Mouse (Mus musculus): ENCODE measurements at regions not wholly inside any gene's neighbourhood (a gene's known extent, or its start where the extent isn't known, plus 50 kb on each side); places are given as distances from the start of the nearest gene placed in this dataset.
"Not testable (repeated sequence)": the region's sequence is repeated elsewhere in the genome, so short reads cannot be mapped to it uniquely, and the experiment has no call there.

DNA sequence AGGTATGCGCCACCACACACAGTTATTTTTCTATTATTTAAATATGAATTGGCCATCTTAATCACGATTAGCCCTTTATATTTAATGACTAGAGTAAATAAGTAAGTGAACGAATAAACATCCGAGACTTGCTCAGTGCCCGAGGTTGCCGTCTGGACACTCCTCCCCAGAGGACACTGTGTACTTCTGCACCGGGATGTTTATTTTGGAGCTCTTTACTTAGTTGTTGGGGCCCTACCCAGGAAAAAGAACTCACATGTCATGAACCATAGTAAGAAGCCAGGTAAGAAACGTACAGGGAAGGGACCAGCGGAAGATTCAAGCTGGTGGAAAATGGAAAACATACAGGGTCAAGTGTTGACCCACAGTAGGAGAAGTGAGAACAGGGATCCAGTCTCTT lies 89.0 kb downstream of the Akr1d1 start:
- Histone ChIP-seq H3K4me3 (no peak overlapping the region), H3K27me3 (no peaks in the 10 kb centered on the region), H3K36me3 (no peaks in the 10 kb centered on the region), H3K4me1 (peaks cover 9% of the 10 kb centered on the region), H3K9me3 (no peaks in the 10 kb centered on the region), H3K9ac (no peak overlapping the region), H3K4me2 (no peak overlapping the region), H3K27ac (no peak overlapping the region)
- 89% methylated on average over 9 of the region's 9 CpGs for WGBS
- ATAC-seq (ENCODE audit: insufficient number of reproducible peaks, insufficient read depth, low FRiP score, low TSS enrichment, low read depth), result no peak

DNA sequence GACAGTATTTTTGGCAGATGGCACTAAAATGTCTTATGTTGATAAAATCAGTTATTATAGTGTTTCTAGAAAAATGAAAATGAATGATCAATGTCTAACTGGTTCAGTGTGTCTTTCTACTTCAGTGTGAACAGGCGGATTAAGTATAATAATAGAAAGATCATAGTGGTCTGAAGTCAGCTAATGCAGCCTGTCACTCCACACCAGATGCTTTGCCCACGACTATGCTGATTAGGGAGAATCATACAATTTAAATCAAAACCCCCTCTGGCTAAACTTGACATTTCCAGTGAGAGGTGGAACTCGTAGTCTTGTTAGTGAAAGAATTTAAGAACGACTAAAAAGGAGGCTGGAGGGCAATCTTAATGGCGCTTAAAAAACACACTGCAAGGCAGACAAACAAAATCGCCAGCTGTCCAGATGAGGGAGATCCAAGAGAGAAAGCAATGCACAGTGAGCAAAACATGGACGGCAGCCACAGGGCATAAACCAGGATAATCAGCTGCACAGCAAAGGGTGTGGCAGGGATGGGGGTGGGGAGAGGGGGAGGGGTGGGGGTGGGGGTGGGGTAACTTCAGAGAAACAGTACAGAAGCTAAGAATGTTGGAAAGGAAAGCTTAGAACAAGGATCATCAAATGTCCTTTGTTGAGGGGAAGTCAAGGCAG lies 91.5 kb downstream of the Akr1d1 start:
- 19% methylated on average over 7 of the region's 7 CpGs for WGBS
- Histone ChIP-seq H3K4me1 (peaks cover 9% of the 10 kb centered on the region), H3K9me3 (no peaks in the 10 kb centered on the region), H3K36me3 (no peaks in the 10 kb centered on the region), H3K27ac (no peak overlapping the region), H3K4me2 (no peak overlapping the region), H3K9ac (no peak overlapping the region), H3K4me3 (no peak overlapping the region), H3K27me3 (no peaks in the 10 kb centered on the region)
- no peak for ATAC-seq (ENCODE audit: insufficient number of reproducible peaks, insufficient read depth, low FRiP score, low TSS enrichment, low read depth)

DNA sequence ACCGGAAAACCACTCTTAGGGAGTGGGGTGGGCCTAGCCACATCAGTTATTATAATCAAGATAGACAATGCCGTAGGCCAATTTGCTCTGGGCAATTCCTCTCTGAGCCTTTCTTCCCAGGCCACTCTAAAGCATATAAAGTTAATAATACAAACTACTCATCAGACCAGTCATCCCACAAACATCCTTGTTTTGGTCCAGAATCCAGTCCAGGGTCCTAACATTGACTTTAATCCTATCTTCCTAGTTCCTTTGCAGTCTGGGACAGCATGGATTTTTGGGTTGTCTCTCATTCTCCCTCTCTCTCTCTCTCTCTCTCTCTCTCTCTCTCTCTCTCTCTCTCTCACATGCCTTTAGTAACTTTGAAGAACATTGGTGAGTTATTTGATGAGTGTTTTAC lies 92.3 kb downstream of the Akr1d1 start:
- Histone ChIP-seq H3K27ac (no peak overlapping the region), H3K27me3 (no peaks in the 10 kb centered on the region), H3K4me3 (no peak overlapping the region), H3K9me3 (no peaks in the 10 kb centered on the region), H3K4me2 (no peak overlapping the region), H3K36me3 (no peaks in the 10 kb centered on the region), H3K9ac (no peak overlapping the region), H3K4me1 (peaks cover 9% of the 10 kb centered on the region)
- no peak for ATAC-seq (ENCODE audit: insufficient number of reproducible peaks, insufficient read depth, low FRiP score, low TSS enrichment, low read depth)
- WGBS, result 63% methylated on average over 2 of the region's 2 CpGs

DNA sequence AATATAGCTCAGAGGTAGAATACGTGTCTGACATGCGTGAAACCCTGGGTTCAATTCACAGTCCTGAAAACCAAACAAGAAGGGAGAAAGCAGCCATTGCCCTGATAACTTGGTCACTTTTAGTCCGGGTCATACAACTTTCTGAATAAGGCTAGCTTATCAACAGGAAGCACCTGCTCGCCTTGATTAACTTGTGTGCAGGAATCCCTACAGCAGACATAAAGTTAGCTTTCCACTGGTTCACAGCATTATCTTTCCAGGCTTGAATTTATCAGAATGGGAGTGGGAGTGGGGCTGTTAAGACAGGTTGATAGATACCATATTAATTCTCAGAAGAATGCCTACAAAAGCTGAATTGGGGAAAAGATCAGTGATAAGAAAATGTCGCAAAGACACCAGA lies 97.2 kb downstream of the Akr1d1 start:
- no peaks in the 10 kb centered on the region for H3K4me1 ChIP-seq
- no peak overlapping the region for H3K27ac ChIP-seq
- H3K4me2 ChIP-seq, result no peak overlapping the region
- H3K4me3 ChIP-seq, result no peak overlapping the region
- ATAC-seq (ENCODE audit: insufficient number of reproducible peaks, insufficient read depth, low FRiP score, low TSS enrichment, low read depth), result no peak
- no peak overlapping the region for H3K9ac ChIP-seq
- WGBS, result 84% methylated on average over 5 of the region's 5 CpGs
- H3K27me3 ChIP-seq, result no peaks in the 10 kb centered on the region
- no peaks in the 10 kb centered on the region for H3K9me3 ChIP-seq
- H3K36me3 ChIP-seq, result no peaks in the 10 kb centered on the region

DNA sequence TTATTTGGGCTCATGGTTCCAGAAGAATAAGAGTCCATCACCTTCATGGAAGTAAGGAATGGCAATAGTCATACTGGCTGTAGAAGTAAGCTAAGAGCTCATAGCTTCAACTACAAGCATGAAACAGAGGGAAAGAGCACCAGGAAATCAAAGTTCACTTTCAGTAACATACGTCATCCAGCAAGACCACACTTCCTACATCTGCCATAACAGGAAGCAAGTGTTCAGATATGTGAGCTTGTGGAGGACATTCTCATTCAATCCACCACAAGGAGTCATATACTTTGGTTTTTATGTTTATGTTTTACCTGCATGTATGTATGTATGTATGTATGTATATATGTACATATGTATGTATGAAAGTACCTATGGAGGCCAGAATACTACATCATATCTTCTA lies 104.0 kb downstream of the Akr1d1 start:
- 88% methylated on average over 1 of the region's 1 CpGs for WGBS
- H3K4me2 ChIP-seq, result no peak overlapping the region

DNA sequence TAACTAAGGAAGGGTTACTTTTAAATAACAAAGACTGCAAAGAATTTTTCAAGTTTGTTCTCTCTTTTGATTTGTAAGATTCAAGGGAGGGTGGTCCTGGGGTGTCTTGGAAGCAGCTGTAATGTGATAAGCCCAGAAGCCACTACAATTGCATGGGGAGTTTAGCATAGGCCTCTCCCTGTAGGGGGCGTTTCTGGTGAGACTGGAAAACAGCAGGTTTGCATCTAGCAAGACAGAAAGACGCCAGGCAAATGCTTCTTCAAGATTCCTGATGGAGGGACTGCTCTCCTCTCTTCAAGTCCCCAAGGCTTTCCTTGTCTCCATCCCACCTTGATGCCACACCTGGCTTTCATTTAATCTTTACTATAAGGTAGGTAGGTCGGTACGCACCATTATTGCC lies 112.1 kb downstream of the Akr1d1 start:
- no peaks in the 10 kb centered on the region for H3K36me3 ChIP-seq
- no peak overlapping the region for H3K27ac ChIP-seq
- no peak overlapping the region for H3K9ac ChIP-seq
- no peaks in the 10 kb centered on the region for H3K27me3 ChIP-seq
- no peak for ATAC-seq (ENCODE audit: insufficient number of reproducible peaks, insufficient read depth, low FRiP score, low TSS enrichment, low read depth)
- peaks cover 7% of the 10 kb centered on the region; the same call in 1 of the 2 replicates for H3K4me1 ChIP-seq
- H3K4me2 ChIP-seq, result no peak overlapping the region
- H3K4me3 ChIP-seq, result no peak overlapping the region
- 20% methylated on average over 4 of the region's 4 CpGs for WGBS
- no peaks in the 10 kb centered on the region for H3K9me3 ChIP-seq

More for the DNA sequence above, 104.0 kb downstream of the Akr1d1 start:
- no peak overlapping the region for H3K27ac ChIP-seq
- no peaks in the 10 kb centered on the region for H3K9me3 ChIP-seq
- H3K4me3 ChIP-seq, result no peak overlapping the region
- no peak for ATAC-seq (ENCODE audit: insufficient number of reproducible peaks, insufficient read depth, low FRiP score, low TSS enrichment, low read depth)
- H3K9ac ChIP-seq, result no peak overlapping the region
- H3K4me1 ChIP-seq, result no peaks in the 10 kb centered on the region
- no peaks in the 10 kb centered on the region for H3K27me3 ChIP-seq
- H3K36me3 ChIP-seq, result no peaks in the 10 kb centered on the region

DNA sequence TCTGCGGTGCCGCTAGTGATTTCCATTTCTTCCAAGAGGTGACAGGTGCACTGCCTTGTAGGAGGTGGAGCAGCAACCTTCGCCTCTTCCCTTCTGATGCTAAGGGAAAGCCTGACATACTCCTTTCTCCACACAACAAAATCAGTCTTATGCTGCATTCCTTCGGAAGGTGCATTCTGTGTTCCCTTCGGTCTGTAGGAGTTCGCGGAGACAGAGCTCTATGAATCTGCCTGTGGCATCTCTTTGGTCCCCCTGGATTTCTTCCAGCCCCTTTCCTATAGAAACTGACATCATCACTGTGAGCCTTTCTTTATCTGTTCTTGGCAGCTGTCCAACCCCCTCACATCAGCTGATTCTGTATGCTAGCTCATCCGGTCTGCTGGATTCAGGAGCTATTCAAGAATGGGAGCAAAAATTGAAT lies 112.7 kb downstream of the Akr1d1 start:
- no peak overlapping the region for H3K4me3 ChIP-seq
- no peaks in the 10 kb centered on the region for H3K9me3 ChIP-seq
- peaks cover 7% of the 10 kb centered on the region; the same call in 1 of the 2 replicates for H3K4me1 ChIP-seq
- peak overlapping the region; percentile 18; the same call in 1 of the 2 replicates for H3K4me2 ChIP-seq
- H3K27me3 ChIP-seq, result no peaks in the 10 kb centered on the region
- H3K36me3 ChIP-seq, result no peaks in the 10 kb centered on the region
- no peak overlapping the region for H3K27ac ChIP-seq
- no peak for ATAC-seq (ENCODE audit: insufficient number of reproducible peaks, insufficient read depth, low FRiP score, low TSS enrichment, low read depth)
- WGBS, result 43% methylated on average over 8 of the region's 8 CpGs
- no peak overlapping the region for H3K9ac ChIP-seq

DNA sequence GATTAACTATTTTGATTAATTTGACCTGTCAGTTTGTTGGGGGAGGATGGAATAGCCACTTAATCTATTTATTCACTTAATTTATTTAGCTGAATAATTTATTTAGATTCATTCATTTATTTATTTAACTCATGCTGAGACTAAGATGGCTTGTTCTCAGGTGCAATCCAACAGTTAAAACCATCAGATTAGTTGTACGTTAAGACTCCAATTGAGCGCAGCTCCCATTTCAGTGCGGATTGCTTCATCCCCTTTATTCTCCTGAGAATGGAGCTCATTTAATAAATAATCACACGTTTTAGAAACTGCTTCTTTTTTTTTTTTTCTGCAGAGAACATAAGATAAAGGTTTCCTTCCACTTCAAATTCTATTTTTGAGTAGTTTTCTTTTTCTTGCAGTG lies 113.2 kb downstream of the Akr1d1 start:
- no peak overlapping the region for H3K4me3 ChIP-seq
- no peak for ATAC-seq (ENCODE audit: insufficient number of reproducible peaks, insufficient read depth, low FRiP score, low TSS enrichment, low read depth)

DNA sequence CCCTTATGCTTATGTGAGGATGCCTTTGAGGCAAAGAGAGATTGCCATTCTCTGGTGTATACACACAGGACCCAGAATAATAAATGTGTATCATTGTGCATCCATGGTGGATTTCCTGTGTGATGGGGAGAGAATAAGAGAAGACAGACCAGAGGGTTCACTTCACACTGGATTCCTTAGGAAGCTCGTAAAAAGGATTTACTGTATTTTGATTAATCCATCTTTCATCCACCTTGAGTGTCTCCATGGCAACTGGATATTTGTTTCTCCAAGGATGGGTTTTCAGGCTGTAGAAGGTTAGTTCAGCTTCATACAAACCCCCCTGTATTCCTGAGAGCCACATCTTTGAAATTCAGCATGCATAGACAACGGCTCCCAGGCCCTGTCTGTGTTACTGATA lies 113.7 kb downstream of the Akr1d1 start:
- ATAC-seq (ENCODE audit: insufficient number of reproducible peaks, insufficient read depth, low FRiP score, low TSS enrichment, low read depth), result no peak
- no peaks in the 10 kb centered on the region for H3K36me3 ChIP-seq
- peaks cover 7% of the 10 kb centered on the region; the same call in 1 of the 2 replicates for H3K4me1 ChIP-seq
- H3K4me3 ChIP-seq, result no peak overlapping the region
- H3K9ac ChIP-seq, result no peak overlapping the region
- H3K27ac ChIP-seq, result no peak overlapping the region
- no peaks in the 10 kb centered on the region for H3K27me3 ChIP-seq
- no peaks in the 10 kb centered on the region for H3K9me3 ChIP-seq
- H3K4me2 ChIP-seq, result no peak overlapping the region
- 53% methylated on average over 2 of the region's 2 CpGs for WGBS

More for the DNA sequence above, 113.2 kb downstream of the Akr1d1 start:
- no peaks in the 10 kb centered on the region for H3K27me3 ChIP-seq
- no peaks in the 10 kb centered on the region for H3K36me3 ChIP-seq
- WGBS, result 50% methylated on average over 4 of the region's 4 CpGs
- H3K9ac ChIP-seq, result no peak overlapping the region
- peaks cover 7% of the 10 kb centered on the region; the same call in 1 of the 2 replicates for H3K4me1 ChIP-seq
- H3K4me2 ChIP-seq, result no peak overlapping the region
- H3K27ac ChIP-seq, result no peak overlapping the region
- no peaks in the 10 kb centered on the region for H3K9me3 ChIP-seq

DNA sequence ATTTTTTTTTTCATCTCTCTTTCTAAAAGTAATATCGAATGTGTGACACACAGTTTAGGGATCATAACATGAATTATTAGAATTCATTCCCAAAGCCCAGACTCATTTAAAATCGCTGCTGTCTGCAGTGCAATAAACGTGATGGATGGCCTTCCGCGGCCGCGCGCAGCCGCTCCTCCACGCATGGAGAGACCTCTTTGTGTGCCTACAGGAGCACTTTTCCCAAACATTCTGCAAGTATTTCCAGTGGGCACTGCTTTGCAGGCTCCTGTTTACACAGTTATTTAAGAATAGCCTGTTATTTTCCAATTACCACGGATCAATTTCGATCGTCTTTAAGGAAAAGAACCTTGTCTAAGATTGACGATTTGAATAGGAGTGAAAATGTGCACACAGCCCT lies 115.6 kb downstream of the Akr1d1 start:
- H3K4me2 ChIP-seq, result no peak overlapping the region

DNA sequence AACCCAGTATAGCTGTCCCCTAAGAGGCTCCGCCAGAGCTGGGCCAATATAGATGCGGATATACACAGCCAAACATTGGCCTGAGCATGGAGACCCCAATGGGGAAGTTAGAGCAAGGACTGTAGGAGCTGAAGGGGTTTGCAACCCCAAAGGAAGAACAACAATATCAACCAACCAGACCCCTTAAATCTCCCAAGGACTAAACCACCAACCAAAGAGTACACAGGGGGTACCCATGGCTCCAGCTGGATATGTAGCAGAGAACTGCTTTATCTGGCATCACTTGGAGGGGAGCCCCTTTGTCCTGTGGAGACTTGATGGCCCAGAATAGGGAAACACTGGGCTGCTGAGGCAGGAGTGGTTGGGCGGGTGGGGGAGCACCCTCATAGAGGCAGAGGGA lies 127.3 kb downstream of the Akr1d1 start:
- not testable (repeated sequence) for H3K4me1 ChIP-seq; H3K36me3 ChIP-seq; ATAC-seq (ENCODE audit: insufficient number of reproducible peaks, insufficient read depth, low FRiP score, low TSS enrichment, low read depth); H3K9me3 ChIP-seq; H3K27me3 ChIP-seq; H3K4me3 ChIP-seq; H3K4me2 ChIP-seq; H3K27ac ChIP-seq; H3K9ac ChIP-seq
- 87% methylated on average over 3 of the region's 3 CpGs for WGBS

More for the DNA sequence above, 115.6 kb downstream of the Akr1d1 start:
- no peak for ATAC-seq (ENCODE audit: insufficient number of reproducible peaks, insufficient read depth, low FRiP score, low TSS enrichment, low read depth)
- Histone ChIP-seq H3K36me3 (no peaks in the 10 kb centered on the region), H3K4me1 (peaks cover 7% of the 10 kb centered on the region; the same call in 1 of the 2 replicates), H3K27me3 (no peaks in the 10 kb centered on the region), H3K9me3 (no peaks in the 10 kb centered on the region), H3K9ac (no peak overlapping the region), H3K4me3 (no peak overlapping the region), H3K27ac (no peak overlapping the region)
- 81% methylated on average over 14 of the region's 14 CpGs for WGBS

DNA sequence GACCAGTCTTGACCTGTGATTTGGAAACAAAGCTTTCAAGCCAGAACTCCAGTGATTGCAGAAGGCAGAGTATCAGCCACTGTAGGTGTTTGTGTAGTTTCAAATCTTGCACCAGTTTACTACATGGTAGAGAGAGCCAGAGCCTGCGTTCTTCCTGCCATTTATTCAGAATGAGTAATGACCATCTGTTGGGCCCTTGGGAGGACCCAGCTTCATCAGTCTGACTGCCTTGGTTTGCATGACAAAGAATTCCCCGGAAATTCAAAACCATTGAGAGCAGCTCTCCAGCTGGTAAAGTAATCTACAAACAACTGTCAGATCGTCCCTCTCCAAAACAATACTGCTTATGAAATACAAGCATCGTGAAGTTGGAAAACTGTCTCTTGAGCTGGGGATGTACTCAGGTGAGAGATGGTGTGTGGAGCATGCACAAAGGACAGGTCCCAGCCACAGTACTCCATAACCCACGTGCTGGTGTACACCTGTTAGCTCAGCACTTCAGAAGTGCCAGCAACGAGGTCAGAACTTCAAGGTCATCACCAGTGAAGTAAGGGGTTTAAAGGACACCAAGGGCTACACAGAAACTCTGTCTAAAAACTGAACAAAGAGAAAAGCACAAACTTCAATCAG lies 128.2 kb downstream of the Akr1d1 start:
- no peaks in the 10 kb centered on the region for H3K9me3 ChIP-seq
- H3K9ac ChIP-seq, result no peak overlapping the region
- no peaks in the 10 kb centered on the region for H3K4me1 ChIP-seq
- ATAC-seq (ENCODE audit: insufficient number of reproducible peaks, insufficient read depth, low FRiP score, low TSS enrichment, low read depth), result no peak
- no peaks in the 10 kb centered on the region for H3K27me3 ChIP-seq
- 58% methylated on average over 6 of the region's 6 CpGs for WGBS
- H3K27ac ChIP-seq, result no peak overlapping the region
- H3K4me3 ChIP-seq, result no peak overlapping the region
- no peak overlapping the region for H3K4me2 ChIP-seq
- no peaks in the 10 kb centered on the region for H3K36me3 ChIP-seq
